Mouse (Mus musculus) neutrophil, adult 65 days (primary cell): ENCODE data around the gene Hikeshi. TPM values are rescaled to one million over a fixed set of nuclear protein-coding genes. Genes with fewer than 3 reads are reported as not detected.

Source experiments
- total RNA-seq: library from RNA; stranded (reverse); gene quantifications from 2 replicates; pipeline ENCODE4 v1.2.4, GENCODE M21; 2023

Gene Hikeshi
- 21.5 and 24.8 TPM in 2 replicates for total RNA-seq

DNA sequence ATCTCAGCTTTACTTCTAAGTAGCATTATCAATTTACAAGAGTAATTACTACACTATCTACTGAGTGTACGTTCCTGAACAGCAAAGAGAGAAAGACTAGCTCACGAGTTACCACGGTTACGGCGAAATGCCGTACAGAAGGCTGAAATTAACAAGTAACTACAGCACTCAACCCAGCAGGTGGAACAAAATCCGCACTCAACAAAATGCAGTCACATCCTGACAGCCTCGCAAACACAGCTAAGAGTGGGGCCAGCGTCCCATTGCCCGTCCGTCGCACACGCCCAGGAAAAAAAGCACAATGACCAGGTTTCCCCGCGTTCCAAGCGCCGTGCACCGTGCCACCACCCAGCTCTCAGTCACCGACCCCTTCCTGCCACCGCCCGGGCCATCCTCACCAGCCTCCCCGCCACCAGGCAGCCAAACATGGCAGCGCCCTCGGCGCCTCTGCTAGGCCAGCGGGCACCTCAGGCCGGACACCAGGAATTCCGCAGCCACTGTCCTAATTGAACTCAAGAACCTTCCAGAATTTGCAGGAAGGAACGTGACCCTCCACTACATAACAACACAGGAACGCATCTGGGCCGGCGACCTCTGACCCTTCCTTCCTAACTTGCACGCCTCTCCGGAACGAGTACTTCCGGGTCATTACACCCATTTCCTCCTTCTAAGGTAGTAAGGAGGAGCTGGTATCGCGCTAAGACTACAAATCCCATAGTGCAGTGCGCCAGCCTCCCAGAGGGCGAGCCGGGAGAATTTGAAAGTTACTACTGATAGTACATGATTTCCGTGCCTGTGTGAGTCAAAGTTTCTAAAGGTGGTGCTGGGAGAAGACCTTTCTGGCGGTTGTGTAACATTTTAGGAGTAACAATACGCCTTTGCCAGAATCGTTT lies at the start of gene Hikeshi:
Gene Hikeshi (minus strand): TSS at position 634 of the 893 bp plus-strand sequence.

DNA sequence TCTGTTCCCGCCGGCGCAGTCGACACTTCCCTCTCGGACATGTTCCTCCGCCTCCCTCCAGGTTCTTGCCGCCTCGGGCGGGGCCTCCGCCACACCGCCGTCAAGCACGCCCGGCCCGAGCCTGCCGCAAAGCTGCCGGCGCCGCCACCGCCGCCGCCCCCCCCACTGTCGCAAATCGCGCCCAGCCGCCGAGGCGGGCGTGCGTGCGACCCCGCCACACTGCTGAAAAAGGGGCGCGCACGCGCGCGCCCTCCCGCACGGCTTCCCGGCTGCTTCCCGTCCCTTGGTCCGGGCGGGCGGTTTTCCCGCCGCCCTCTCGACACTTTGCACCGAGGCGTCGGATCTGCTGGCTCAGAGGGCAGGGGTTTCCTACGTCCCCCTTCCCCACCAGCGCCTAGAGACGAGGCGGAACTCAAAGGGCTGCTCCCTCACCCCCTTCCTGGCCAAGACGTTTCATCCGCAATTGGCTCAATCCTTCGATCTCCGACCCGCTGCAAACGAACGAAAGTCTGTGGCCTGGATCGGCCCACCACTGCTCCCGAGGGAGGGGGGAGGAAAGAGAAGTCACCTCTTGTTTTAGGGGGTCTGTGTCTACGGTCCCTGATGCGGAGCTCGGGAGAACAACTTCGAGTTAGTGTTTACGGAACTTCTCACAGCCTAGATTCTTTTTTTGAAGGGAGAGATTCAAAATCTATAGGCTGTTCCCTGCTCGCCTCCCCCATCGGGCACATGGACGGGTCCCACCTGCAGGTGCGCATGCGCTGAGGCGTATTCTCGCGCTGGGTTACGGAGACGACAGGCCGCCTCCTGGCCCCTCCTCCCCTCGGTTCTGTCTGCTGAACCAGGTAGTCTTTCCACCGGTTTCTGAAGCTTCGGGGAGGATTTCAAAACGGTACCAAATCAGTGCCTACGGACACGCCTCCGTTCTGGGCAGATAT lies 39.8 kb upstream of the Hikeshi start, which contains the start of gene Eed:
Gene Eed (minus strand): TSS at position 499 of the 938 bp plus-strand sequence.

DNA sequence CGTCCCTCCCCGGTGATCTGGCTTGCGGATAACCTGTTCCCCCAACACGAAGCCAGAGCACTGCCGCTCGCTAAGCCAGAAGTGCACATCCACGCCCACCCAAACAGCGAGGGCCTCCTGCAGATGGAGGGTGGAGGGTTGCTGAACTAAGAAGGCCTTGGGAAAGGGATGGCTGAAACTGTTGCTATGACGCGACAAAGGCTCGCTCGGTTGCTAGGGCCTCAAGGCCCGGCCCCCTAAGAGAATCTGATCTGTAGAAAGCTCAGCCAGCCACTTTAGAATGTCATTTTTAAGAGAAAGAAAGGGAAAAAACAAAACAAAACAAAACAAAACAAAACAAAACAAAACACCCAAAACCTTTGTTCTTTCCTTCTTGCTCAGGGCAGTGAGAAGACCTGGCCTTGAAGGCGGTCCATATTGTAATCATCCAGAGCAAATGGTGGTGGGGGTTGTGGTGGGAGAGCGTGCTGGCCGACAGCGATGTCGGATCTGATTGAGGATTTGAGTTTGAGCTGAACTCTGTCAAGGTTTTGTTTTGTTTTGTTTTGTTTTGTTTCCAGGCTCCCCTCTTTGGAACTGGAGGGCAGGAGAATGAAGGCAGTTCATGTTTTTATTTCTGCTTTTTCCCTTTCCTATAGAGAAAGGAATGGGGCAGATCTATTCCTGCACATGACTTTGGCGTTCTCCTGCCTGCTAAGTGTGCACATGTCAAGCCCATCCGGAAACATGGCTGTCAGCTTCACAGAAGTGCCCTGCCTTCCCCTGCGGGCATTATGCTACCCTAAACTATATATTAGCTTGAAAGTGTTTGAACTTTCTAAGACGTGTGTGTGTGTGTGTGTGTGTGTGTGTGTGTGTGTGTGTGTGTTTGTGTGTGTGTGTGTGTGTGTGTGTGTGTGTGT lies 37.3 kb downstream of the Hikeshi start, which contains the start of gene Ccdc81:
Gene Ccdc81 (minus strand): TSS at position 188 of the 902 bp plus-strand sequence.

Other genes starting within 250 kb of the Hikeshi start
- gene Ccdc81, start 37.6 kb downstream of the Hikeshi start, total RNA-seq = not detected in 2 replicates
- 73.0 and 87.4 TPM in 2 replicates for gene Eed, start 39.8 kb upstream of the Hikeshi start, total RNA-seq
- 290 and 404 TPM in 2 replicates for gene Picalm, start 189.0 kb upstream of the Hikeshi start, total RNA-seq